Comparison of ENCODE assay signal across 8 mouse cellular contexts in the genomic region with DNA sequence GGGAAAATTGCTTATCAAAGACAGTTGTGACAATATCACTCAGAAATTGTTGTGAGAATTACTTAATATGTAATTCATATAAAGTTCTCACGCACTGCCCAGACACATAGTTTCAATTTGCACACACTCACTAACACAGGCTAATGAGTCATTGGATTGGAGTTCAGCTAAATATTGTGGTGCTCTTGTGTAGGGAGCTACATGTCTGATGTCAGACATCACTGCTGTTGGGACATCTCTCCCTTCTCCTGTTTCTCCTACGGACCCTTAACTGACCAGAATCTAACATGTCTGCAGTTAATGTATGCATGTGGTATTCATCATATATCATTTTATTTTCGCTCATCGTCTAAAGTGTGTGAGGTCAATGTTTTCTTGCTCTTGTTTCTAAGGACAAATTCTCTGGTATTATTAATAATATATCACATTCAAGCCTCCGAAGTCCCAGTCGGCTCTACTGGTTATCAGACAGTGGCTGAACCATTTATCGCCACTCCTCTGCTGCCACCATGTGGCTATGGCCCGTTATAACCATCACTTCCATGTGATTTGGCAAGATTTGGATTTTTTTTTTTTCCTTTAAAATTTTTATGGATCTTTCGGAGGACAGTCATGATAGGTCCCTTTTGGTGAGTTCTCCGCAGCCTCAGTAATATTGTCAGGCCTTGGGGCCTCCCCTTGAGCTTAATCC. TPM values are rescaled to one million over a fixed set of nuclear protein-coding genes. Genes with fewer than 3 reads are reported as not detected.
DNase-seq lines count a peak whose midpoint lies in the region; ATAC-seq and TF ChIP-seq lines count a peak whose summit lies in the region.
"Had no signal": no experiment of that assay in that cellular context is flagged by ENCODE, and none has a peak within 500 bp of the region (broad histone marks: within the 10 kb centered on the region; RNA-seq: fewer than 3 reads in every experiment).

No protein-coding gene starts in this region.

- no peaks in the 10 kb centered on the region for H3K27me3 ChIP-seq in kidney, postnatal 0 days (ENCODE audit: insufficient read depth, low read length)
- no peaks in the 10 kb centered on the region for H3K27me3 ChIP-seq in kidney, embryonic 14.5 days (ENCODE audit: control insufficient read depth, insufficient read depth, low read length)
- H3K27me3 ChIP-seq in MEL (ENCODE audit: control insufficient read depth in 1 of 2, insufficient read depth in 2 of 2, low read length in 2 of 2) (no peaks in the 10 kb centered on the region; a peak in 1 of 4 replicates), myocyte (ENCODE audit: control insufficient read depth, insufficient read depth, insufficient read length) (no peaks in the 10 kb centered on the region)

- H3K4me2 ChIP-seq in kidney, postnatal 0 days (ENCODE audit: low read length): no peak overlapping the region
- H3K4me2 ChIP-seq in kidney, embryonic 14.5 days (replicated peaks; ENCODE audit: low read depth, low read length): no peak overlapping the region
- peak overlapping the region; percentile 78 for H3K4me2 ChIP-seq in myocyte (ENCODE audit: low read depth)

- peak; percentile 98 for TF ChIP-seq RAD21 in MEL (IDR thresholded peaks at IDR 0.05; ENCODE audit: low read depth, low read length)

- H3K9ac ChIP-seq in kidney, postnatal 0 days (ENCODE audit: low read depth, low read length): no peak overlapping the region
- H3K9ac ChIP-seq in kidney, embryonic 14.5 days (ENCODE audit: low read depth, low read length): no peak overlapping the region
- peak overlapping the region; percentile 36 for H3K9ac ChIP-seq in MEL (ENCODE audit: control insufficient read depth, low read depth, low read length, poor library complexity, severe bottlenecking)

- no peak overlapping the region for H3ac ChIP-seq in myocyte (ENCODE audit: control insufficient read depth, insufficient read length)

- WGBS in kidney, postnatal 0 days: 53% methylated on average over 10 of the region's 10 CpGs
- 62% methylated on average over 10 of the region's 10 CpGs for WGBS in kidney, embryonic 14.5 days

- H3K4me1 ChIP-seq in kidney, postnatal 0 days (replicated peaks; ENCODE audit: insufficient read depth, low read length): no peaks in the 10 kb centered on the region
- H3K4me1 ChIP-seq in kidney, embryonic 14.5 days (ENCODE audit: control insufficient read depth, insufficient read depth, low read length): no peaks in the 10 kb centered on the region
- H3K4me1 ChIP-seq in MEL (ENCODE audit: control insufficient read depth in 1 of 2, insufficient read depth in 2 of 2, low read length in 2 of 2): no peaks in the 10 kb centered on the region

- no peak overlapping the region for H3K27ac ChIP-seq in kidney, postnatal 0 days
- H3K27ac ChIP-seq in kidney, embryonic 14.5 days (ENCODE audit: low read depth, low read length): no peak overlapping the region
- no peak overlapping the region for H3K27ac ChIP-seq in MEL (ENCODE audit: control insufficient read depth, low read depth, low read length)

- H3K36me3 ChIP-seq in kidney, postnatal 0 days (ENCODE audit: insufficient read depth, low read length): no peaks in the 10 kb centered on the region
- H3K36me3 ChIP-seq in kidney, embryonic 14.5 days (ENCODE audit: control insufficient read depth, insufficient read depth, low read length): no peaks in the 10 kb centered on the region
- H3K36me3 ChIP-seq in MEL (ENCODE audit: control insufficient read depth in 1 of 2, insufficient read depth in 2 of 2, low read length in 2 of 2): 0 out of 4 replicates have a peak, but pooled peaks cover 0 to 2% of the 10 kb centered on the region in 2 experiments
- no peaks in the 10 kb centered on the region for H3K36me3 ChIP-seq in myocyte (ENCODE audit: control insufficient read depth, insufficient read depth)

- TF ChIP-seq POLR2A in MEL (IDR thresholded peaks at IDR 0.05; ENCODE audit: control insufficient read depth in 1 of 2, insufficient read depth in 1 of 2, low read depth in 1 of 2, low read length in 2 of 2, poor library complexity in 1 of 2): no peak
- TF ChIP-seq POLR2A in myocyte (IDR thresholded peaks at IDR 0.05; ENCODE audit: insufficient read length, low read depth): no peak

- ATAC-seq in kidney, postnatal 0 days (replicated peaks; ENCODE audit: low FRiP score, low read depth): no peak
- ATAC-seq in kidney, embryonic 14.5 days (ENCODE audit: low FRiP score, low TSS enrichment): no peak

- no peak overlapping the region for H3K4me3 ChIP-seq in kidney, postnatal 0 days (replicated peaks; ENCODE audit: low read depth, low read length)
- H3K4me3 ChIP-seq in kidney, embryonic 14.5 days (ENCODE audit: low read length): no peak overlapping the region
- peak overlapping the region; percentile 46 to 51; a peak in 3 of 4 replicates for H3K4me3 ChIP-seq in MEL (ENCODE audit: control insufficient read depth in 1 of 2, insufficient read depth in 1 of 2, low read depth in 2 of 2, low read length in 2 of 2)
- H3K4me3 ChIP-seq in myocyte: no peak overlapping the region

- intact Hi-C loops in gastrocnemius, postnatal 14 days (cut with DNase I; ENCODE audit: low total_unique reads): no loop called here
- intact Hi-C loops in left cerebral cortex, postnatal 4 days (cut with DNase I): loop anchor here (10.0 kb wide), 2 partner anchors 1114 to 1334 kb away; no protein-coding TSS in a partner anchor

- peak; percentile 76 for DNase-seq in kidney, postnatal 0 days (ENCODE audit: low spot score)
- DNase-seq in MEL (ENCODE audit: low read depth, low spot score): peak; percentile 70
- peak; percentile 6 for DNase-seq in brain, embryonic 18.5 days (ENCODE audit: low read depth, low spot score)
- peak; percentile 17 for DNase-seq in gastrocnemius, postnatal 14 days
- DNase-seq in left cerebral cortex, postnatal 4 days: peak; percentile 63

- no peak for TF ChIP-seq EP300 in MEL (IDR thresholded peaks at IDR 0.05; ENCODE audit: low read depth in 1 of 2, low read length in 2 of 2)

- H3K9me3 ChIP-seq in kidney, postnatal 0 days (replicated peaks; ENCODE audit: low read length): no peaks in the 10 kb centered on the region
- no peaks in the 10 kb centered on the region for H3K9me3 ChIP-seq in kidney, embryonic 14.5 days (ENCODE audit: control insufficient read depth, low read length)
- H3K9me3 ChIP-seq in MEL (replicated peaks; ENCODE audit: insufficient read depth, low read length): no peaks in the 10 kb centered on the region

- TF ChIP-seq CTCF in kidney, postnatal 0 days (IDR thresholded peaks at IDR 0.05; ENCODE audit: low read depth): peak; percentile 74
- TF ChIP-seq CTCF in MEL (IDR thresholded peaks at IDR 0.05 in 2 of 3, conservative IDR thresholded peaks at IDR 0.05 in 1 of 3; ENCODE audit: control insufficient read depth in 1 of 3, insufficient read depth in 1 of 3, low read depth in 2 of 3, low read length in 3 of 3, poor library complexity in 1 of 3, severe bottlenecking in 1 of 3): peak; percentile 73 to 84 (median 82)

- H3K79me2 ChIP-seq in MEL (ENCODE audit: control insufficient read depth, insufficient read depth, low read length, poor library complexity) (no peaks in the 10 kb centered on the region), myocyte (ENCODE audit: control insufficient read depth, insufficient read depth) (no peaks in the 10 kb centered on the region)

TF ChIP-seq in MEL, 35 proteins besides CTCF, POLR2A, EP300 and RAD21 (continues in another document):
- TF ChIP-seq ZC3H11A (IDR thresholded peaks at IDR 0.05; ENCODE audit: low read depth, low read length) (peak; percentile 81), GATA1 (IDR thresholded peaks at IDR 0.05; ENCODE audit: low read depth, low read length) (peak; percentile 51; the same call in 1 of the 2 replicates), SIN3A (IDR thresholded peaks at IDR 0.05; ENCODE audit: low read length) (peak; percentile 44; the same call in 1 of the 2 replicates), RCOR1 (IDR thresholded peaks at IDR 0.05; ENCODE audit: low read depth, low read length) (peak; percentile 38; the same call in 1 of the 2 replicates), HCFC1 (IDR thresholded peaks at IDR 0.05; ENCODE audit: low read depth, low read length) (no peak), MAX (IDR thresholded peaks at IDR 0.05; ENCODE audit: low read length) (peak; percentile 51; the same call in 1 of the 2 replicates), ZNF384 (IDR thresholded peaks at IDR 0.05; ENCODE audit: low read depth, low read length) (peak; percentile 88), USF1 (IDR thresholded peaks at IDR 0.05; ENCODE audit: low read depth, low read length) (0 out of 2 replicates have a peak, but pooled peaks have one; percentile 36)

TF ChIP-seq in myocyte, 11 proteins besides CTCF, POLR2A, EP300 and RAD21:
- TF ChIP-seq SRF (IDR thresholded peaks at IDR 0.05; ENCODE audit: control insufficient read depth, insufficient read length, low read depth): no peak
- TF ChIP-seq CEBPB (IDR thresholded peaks at IDR 0.05; ENCODE audit: insufficient read depth, poor library complexity, severe bottlenecking): 0 out of 2 replicates have a peak, but pooled peaks have one; percentile 34

RNA-seq across cellular contexts. Expression of a gene that starts 12.3 kb away (rescaled TPM):
- not detected in 2 replicates for polyA plus RNA-seq in kidney, postnatal 0 days (2015; fragmentation: Nextera tagmentation; extraction: Ambion mirVana)
- not detected in 2 replicates for polyA plus RNA-seq in kidney, embryonic 14.5 days (2014; fragmentation: Nextera tagmentation; extraction: Ambion mirVana)
- total RNA-seq in MEL (2012; rRNA removed): not detected in 2 replicates
- not detected for polyA plus RNA-seq in MEL (2012; ENCODE audit: insufficient read depth in 1 of 2, insufficient read length in 2 of 2, low read depth in 1 of 2, low replicate concordance in 2 of 2, missing spikeins in 1 of 2)
- total RNA-seq in gastrocnemius, postnatal 14 days (2021): not detected
- not detected for total RNA-seq in left cerebral cortex, postnatal 4 days (2021)
- polyA plus RNA-seq in myocyte (2012; fragmentation: generic; extraction: Trizol): not detected
- total RNA-seq: gastrocnemius, postnatal 4 days had no signal

RNA-seq across cellular contexts. Expression of a gene that starts 20.5 kb away (rescaled TPM):
- polyA plus RNA-seq in kidney, postnatal 0 days (2015; fragmentation: Nextera tagmentation; extraction: Ambion mirVana): 50.1 and 51.0 TPM in 2 replicates
- 43.1 and 51.6 TPM in 2 replicates for polyA plus RNA-seq in kidney, embryonic 14.5 days (2014; fragmentation: Nextera tagmentation; extraction: Ambion mirVana)
- total RNA-seq in MEL (2012; rRNA removed): 25.7 and 30.4 TPM in 2 replicates
- polyA plus RNA-seq in MEL (2012; ENCODE audit: insufficient read depth in 1 of 2, insufficient read length in 2 of 2, low read depth in 1 of 2, low replicate concordance in 2 of 2, missing spikeins in 1 of 2) (10 to 100 TPM in 1 of 2 experiments, not detected in 1; 45.8 TPM), myocyte (2012; fragmentation: generic; extraction: Trizol) (15.6 TPM)
- 10 to 100 TPM; 16.6 to 20.9 TPM for total RNA-seq in gastrocnemius, postnatal 14 days (2021)
- total RNA-seq in left cerebral cortex, postnatal 4 days (2021): 10 to 100 TPM; 37.1 to 40.2 TPM

Comparison
In these comparisons a context has a peak if more than half of its experiments do, and no peak if none do; other contexts are left out.
1. DNase-seq: peak in every context shown above with its lines; median percentile 76 in kidney, postnatal 0 days; 70 in MEL; 63 in left cerebral cortex, postnatal 4 days; 17 in gastrocnemius, postnatal 14 days; 6 in brain, embryonic 18.5 days.
2. H3K4me3 ChIP-seq: peak in MEL (2 of 2); none in kidney, postnatal 0 days (single experiment), kidney, embryonic 14.5 days (single experiment) and myocyte (single experiment).